Mouse (Mus musculus) thymus, adult 2 months (tissue): ENCODE measurements around the gene Rhbdf2.

Experiments used
- CTCF ChIP-seq: fragments of 200-500 bp; IDR thresholded peaks from 2 replicates; pipeline ENCODE4 v1.5.1; 2012; ENCODE audit warnings: mild to moderate bottlenecking, control low read depth, low read length, moderate library complexity, borderline replicate concordance; ENCODE audit not compliant: control insufficient read depth, poor library complexity, insufficient read depth; ENCODE audit errors: extremely low read depth
- POLR2A ChIP-seq: fragments of 200-500 bp; IDR thresholded peaks from 2 replicates; pipeline ENCODE4 v1.6.1; 2012; ENCODE audit warnings: mild to moderate bottlenecking, low read length, control low read depth, moderate library complexity; ENCODE audit not compliant: control insufficient read depth, poor library complexity, insufficient read depth; ENCODE audit errors: extremely low read depth

GRCm38 (mm10) chr11:116618666-116619065 is 8.2 kb downstream of the Rhbdf2 start:
- TF ChIP-seq CTCF (no peak), POLR2A (no peak)
